Mouse (Mus musculus) Patski (cell line): ENCODE data around the gene Dhrs7b. TPM values are rescaled to one million over a fixed set of nuclear protein-coding genes. Genes with fewer than 3 reads are reported as not detected.

Experiments
- ATAC-seq: fragments of 100-300 bp; one replicate; pipeline ENCODE4 v1.8.0; 2021
- CTCF ChIA-PET: fragments of 350-600 bp; sonication (Branson Sonifier 250); formaldehyde crosslinking; loops from one replicate; lab custom pipeline; 2022; ENCODE audit warnings: inconsistent platforms; lab: Charles Lee
- POLR2A ChIA-PET: fragments of 350-600 bp; sonication (Branson Sonifier 250); formaldehyde crosslinking; loops from one replicate; lab custom pipeline; 2022; ENCODE audit warnings: antibody characterized with exemption, inconsistent platforms; lab: Charles Lee
- DNase-seq: peaks from one replicate; pipeline ENCODE4 v3.0.0-alpha.2; 2011; ENCODE audit warnings: low read depth, low spot score
- H3K27me3 ChIP-seq: fragments of 371-371 bp; one replicate; pipeline ENCODE4 v1.5.1; 2021
- CTCF ChIP-seq: fragments of 100-300 bp; IDR thresholded peaks from one replicate; pipeline ENCODE4 v1.5.1; 2021
- in situ Hi-C: fragments of 300-500 bp; cut with MboI; formaldehyde crosslinking; loops from 3 replicates; pipeline ENCODE4 v1.11.1; 2018; ENCODE audit warnings: low pct_unique_long_range_greater_than_20kb, mixed read lengths
- polyA plus RNA-seq: library from polyadenylated mRNA; unstranded; gene quantifications from one replicate; pipeline ENCODE4 v1.2.3, GENCODE M21; 2021

Dhrs7b gene
- polyA plus RNA-seq, 1 experiment from 2014 or later: 30.8 TPM

DNA sequence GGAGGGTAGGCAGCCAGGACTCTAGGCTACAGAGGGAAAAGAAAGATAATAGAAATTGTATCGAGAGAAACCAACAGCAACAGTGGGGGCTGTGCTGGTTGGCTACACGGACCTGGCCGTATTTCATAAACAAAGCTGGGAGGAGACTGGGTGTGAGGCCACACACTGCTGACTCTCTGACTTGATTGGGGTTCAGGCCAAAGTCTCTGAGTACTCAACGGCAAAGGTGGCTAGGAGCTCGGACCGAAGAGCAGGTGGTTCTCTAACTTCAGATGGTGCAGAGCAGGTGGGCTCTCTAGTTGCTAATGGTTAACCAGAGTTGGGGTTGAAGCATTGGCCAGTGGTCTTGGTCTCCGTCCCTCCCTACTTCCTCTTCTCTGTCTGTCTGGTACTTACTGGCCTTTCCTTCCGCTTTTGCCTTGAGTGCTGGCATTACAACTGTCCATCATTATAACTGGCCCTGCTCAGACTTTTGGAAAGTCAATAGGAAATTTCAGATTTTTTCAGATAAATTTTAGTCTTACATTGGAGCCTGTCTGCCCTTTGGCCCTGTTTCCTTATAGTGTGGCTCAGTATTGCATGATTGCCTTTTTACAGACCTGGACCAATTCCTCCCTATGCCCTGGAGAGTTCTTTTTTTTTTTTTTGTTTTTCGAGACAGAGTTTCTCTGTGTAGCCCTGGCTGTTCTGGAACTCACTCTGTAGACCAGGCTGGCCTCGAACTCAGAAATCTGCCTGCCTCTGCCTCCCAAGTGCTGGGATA lies 7.4 kb downstream of the Dhrs7b start:
- ChIA-PET POLR2A (no interaction called here), CTCF (no interaction called here)
- H3K27me3 ChIP-seq: no peaks in the 10 kb centered on the region
- no peak for TF ChIP-seq CTCF
- ATAC-seq: no peak
- DNase-seq: no peak
- in situ Hi-C loops: loop anchor here (10.0 kb wide), 1 partner anchor 113 kb away; the partner anchor contains the start of genes Flii and Mief2

DNA sequence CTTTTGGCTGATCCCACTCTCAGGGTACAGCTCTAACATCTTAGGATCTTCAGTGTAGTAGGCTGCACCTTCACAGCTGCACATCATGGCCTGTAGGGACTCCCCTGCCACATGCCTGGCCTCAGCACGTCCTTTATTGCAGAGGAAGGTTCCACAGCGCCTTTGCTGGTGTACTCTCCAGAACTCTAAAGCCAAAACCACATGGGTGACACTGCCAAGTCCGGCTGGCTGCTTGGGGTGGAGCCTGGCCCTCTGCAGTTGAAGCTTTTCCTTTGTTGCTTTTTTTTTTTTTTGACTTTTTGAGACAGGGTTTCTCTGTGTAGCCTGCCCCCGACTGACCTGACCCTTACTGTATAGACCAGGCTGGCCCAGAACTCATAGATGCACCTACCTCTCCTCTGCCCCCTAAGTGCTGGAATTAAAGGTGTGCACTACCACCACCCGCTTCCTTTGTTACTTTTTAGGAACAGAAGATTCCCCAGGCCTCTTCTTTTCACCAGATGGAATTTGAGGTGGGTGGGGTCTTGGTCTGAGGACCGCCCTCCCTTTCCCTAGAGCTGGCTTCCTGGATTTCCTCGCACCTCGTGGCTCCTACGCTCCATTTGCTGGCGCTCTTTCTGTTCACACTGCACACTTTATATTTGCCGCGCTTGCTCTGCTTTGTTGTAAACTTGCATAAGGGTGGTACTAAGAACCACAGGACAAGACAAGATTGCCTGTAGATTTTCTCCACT lies 11.2 kb downstream of the Dhrs7b start:
- POLR2A ChIA-PET: no interaction called here
- in situ Hi-C loops: no loop called here
- ATAC-seq (no peak), DNase-seq (no peak)
- TF ChIP-seq CTCF: no peak
- CTCF ChIA-PET: no interaction called here
- no peaks in the 10 kb centered on the region for H3K27me3 ChIP-seq

- TF ChIP-seq CTCF: no peak
- no peak for ATAC-seq
- DNase-seq: no peak
- ChIA-PET CTCF (interaction anchor here (1.3 kb wide), 1 partner anchor 34 kb away, joined by 3 read pairs; no protein-coding TSS in a partner anchor), POLR2A (interaction anchor here (1.0 kb wide), 1 partner anchor 11 kb away, joined by 3 read pairs; no protein-coding TSS in a partner anchor)
- in situ Hi-C loops: no loop called here
- no peaks in the 10 kb centered on the region for H3K27me3 ChIP-seq
Observed at GRCm38 (mm10) chr11:60843412-60843811, 13.0 kb downstream of the Dhrs7b start.

- POLR2A ChIA-PET: interaction anchor here (1.3 kb wide), 1 partner anchor 12 kb away, joined by 3 read pairs; no protein-coding TSS in a partner anchor
- no peak for ATAC-seq
- DNase-seq: no peak
- CTCF ChIA-PET: interaction anchor here (0.6 to 1.0 kb wide), 2 partner anchors 10 to 246 kb away, joined by 3 read pairs; no protein-coding TSS in a partner anchor
- in situ Hi-C loops: no loop called here
- TF ChIP-seq CTCF: no peak
- H3K27me3 ChIP-seq: no peaks in the 10 kb centered on the region
Observed at GRCm38 (mm10) chr11:60845415-60845814, 15.0 kb downstream of the Dhrs7b start.

- ATAC-seq (no peak), DNase-seq (no peak)
- in situ Hi-C loops: no loop called here
- CTCF ChIA-PET: interaction anchor here (1.0 kb wide), 1 partner anchor 22 kb away, joined by 3 read pairs; no protein-coding TSS in a partner anchor
- POLR2A ChIA-PET: interaction anchor here (1.3 kb wide), 1 partner anchor 12 kb away, joined by 3 read pairs; no protein-coding TSS in a partner anchor
- H3K27me3 ChIP-seq: no peaks in the 10 kb centered on the region
- TF ChIP-seq CTCF: no peak
Observed at GRCm38 (mm10) chr11:60856587-60856986, 26.2 kb downstream of the Dhrs7b start.

DNA sequence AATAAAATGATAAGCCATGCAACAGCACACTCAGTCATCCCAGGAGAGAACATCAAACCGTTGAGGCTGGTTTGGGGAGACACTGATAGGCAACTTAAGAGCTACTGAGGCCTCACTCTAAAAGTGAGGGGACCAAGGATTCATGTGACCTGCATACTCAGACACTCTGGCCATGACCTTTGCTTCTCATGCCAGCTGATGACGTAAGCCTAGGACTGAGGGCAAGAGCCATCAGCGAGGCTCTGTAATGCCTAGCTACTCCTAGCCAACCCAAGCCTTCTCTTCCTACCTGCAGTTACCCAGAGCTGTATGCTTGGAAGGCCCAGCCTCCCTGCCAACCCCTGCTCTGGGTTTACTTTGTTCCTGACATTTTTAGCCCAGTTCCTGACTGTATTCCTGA lies 31.6 kb downstream of the Dhrs7b start:
- in situ Hi-C loops: no loop called here
- CTCF ChIA-PET: interaction anchor here (1.1 kb wide), 1 partner anchor 19 kb away, joined by 3 read pairs; no protein-coding TSS in a partner anchor

GRCm38 (mm10) chr11:60863196-60863595 lies 32.8 kb downstream of the Dhrs7b start:
- no peak for ATAC-seq
- ChIA-PET CTCF (no interaction called here), POLR2A (interaction anchor here (0.6 kb wide), 1 partner anchor 335 kb away, joined by 3 read pairs; no protein-coding TSS in a partner anchor)
- no peak for DNase-seq
- TF ChIP-seq CTCF: no peak
- H3K27me3 ChIP-seq: no peaks in the 10 kb centered on the region
- in situ Hi-C loops: no loop called here

More for the DNA sequence above, 31.6 kb downstream of the Dhrs7b start:
- DNase-seq: no peak
- ATAC-seq: no peak
- H3K27me3 ChIP-seq: no peaks in the 10 kb centered on the region
- POLR2A ChIA-PET: no interaction called here
- TF ChIP-seq CTCF: no peak

DNA sequence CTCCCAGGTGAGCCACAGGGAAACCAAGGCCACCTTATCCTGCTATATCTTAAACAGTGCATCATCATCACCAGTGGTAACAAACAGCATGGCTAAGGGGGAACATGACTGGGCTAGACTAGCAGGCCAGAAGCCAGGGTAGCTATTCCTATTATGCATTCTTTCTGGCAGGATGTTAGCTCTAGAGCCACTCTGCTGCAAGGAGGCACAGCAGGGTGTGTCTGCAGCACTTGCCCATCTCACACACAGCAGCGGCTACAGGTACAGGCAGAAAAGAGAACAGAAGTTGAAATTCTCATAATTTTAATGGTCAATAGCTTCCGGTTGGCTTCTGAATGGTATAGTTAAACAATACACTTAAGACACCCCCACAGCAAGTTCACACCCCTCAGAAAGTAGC lies 33.7 kb downstream of the Dhrs7b start:
- no peak for TF ChIP-seq CTCF
- in situ Hi-C loops: no loop called here

DNA sequence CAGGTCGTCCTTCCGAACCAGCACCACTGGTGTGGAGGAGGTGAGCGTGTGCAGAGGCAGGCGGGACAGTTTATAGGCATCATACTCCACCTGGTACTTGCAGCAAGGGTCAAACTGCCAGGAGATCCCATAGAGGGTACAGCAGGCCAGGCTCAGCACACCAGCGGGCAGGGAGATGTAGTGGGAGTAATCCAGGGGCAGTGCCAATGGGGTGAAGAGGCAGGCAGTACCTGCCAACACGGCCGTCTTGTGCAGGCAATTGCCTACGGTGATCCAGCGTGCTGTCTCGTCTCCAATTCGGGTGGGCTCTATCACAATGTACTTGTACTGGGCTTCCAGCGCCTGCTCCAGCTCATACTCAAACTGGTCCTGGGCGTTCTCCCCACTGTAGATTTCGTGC lies 34.5 kb downstream of the Dhrs7b start:
- no peak for DNase-seq
- no peak for ATAC-seq
- no peak for TF ChIP-seq CTCF
- POLR2A ChIA-PET: no interaction called here
- CTCF ChIA-PET: no interaction called here
- in situ Hi-C loops: no loop called here
- H3K27me3 ChIP-seq: no peaks in the 10 kb centered on the region

More for the DNA sequence above, 33.7 kb downstream of the Dhrs7b start:
- CTCF ChIA-PET: no interaction called here
- POLR2A ChIA-PET: no interaction called here
- H3K27me3 ChIP-seq: no peaks in the 10 kb centered on the region
- no peak for ATAC-seq
- no peak for DNase-seq

DNA sequence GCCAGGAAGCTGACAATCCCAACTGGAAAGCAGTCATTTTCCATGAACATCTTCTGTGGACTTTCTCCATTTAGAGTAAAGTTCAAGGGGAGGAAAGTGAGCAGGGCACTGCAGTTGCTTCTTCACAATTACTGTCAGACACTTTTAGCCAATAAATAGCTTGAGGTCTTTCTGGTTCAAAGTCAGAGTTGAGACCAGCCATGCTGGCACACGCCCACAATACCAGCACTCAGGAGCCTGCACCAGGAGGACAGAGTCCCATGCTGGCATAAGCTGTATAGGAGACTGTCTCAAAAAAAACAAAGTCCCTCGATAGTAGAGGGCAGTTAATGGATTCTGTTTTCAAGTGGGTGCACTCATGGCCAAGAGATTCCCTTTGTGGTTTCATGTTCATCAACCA lies 35.6 kb downstream of the Dhrs7b start:
- DNase-seq: no peak
- no peaks in the 10 kb centered on the region for H3K27me3 ChIP-seq
- no peak for TF ChIP-seq CTCF
- in situ Hi-C loops: no loop called here
- ATAC-seq: no peak
- ChIA-PET CTCF (no interaction called here), POLR2A (interaction anchor here (1.1 kb wide), 1 partner anchor 30 kb away, joined by 3 read pairs; no protein-coding TSS in a partner anchor)
